Mouse (Mus musculus): ENCODE results near the gene Rgl1. TPM values are rescaled to one million over a fixed set of nuclear protein-coding genes. Genes with fewer than 3 reads are reported as not detected.

Gene Rgl1
- polyA plus RNA-seq, 1 experiment: 3.3 TPM

GRCm38 (mm10) chr1:152499802-152500201 lies 266.3 kb downstream of the Rgl1 start:
- WGBS: 66% methylated on average over 12 of the region's 12 CpGs
- no peaks in the 10 kb centered on the region for H3K27me3 ChIP-seq (ENCODE audit: control insufficient read depth, insufficient read depth, low read length)
- peaks cover 5% of the 10 kb centered on the region; the same call in 1 of the 2 replicates for H3K4me1 ChIP-seq (ENCODE audit: control insufficient read depth, insufficient read depth, insufficient read length, low read length)
- no peak for TF ChIP-seq CTCF (IDR thresholded peaks at IDR 0.05; ENCODE audit: extremely low read depth, insufficient read length, insufficient replicate concordance, low read depth, low read length)
- H3K27ac ChIP-seq (ENCODE audit: insufficient read depth, low read depth, low read length): no peak overlapping the region
- no peak overlapping the region for H3K4me3 ChIP-seq (ENCODE audit: low read depth, low read length)
- no peaks in the 10 kb centered on the region for H3K36me3 ChIP-seq (ENCODE audit: control insufficient read depth, insufficient read depth, low read length)

- H3K4me1 ChIP-seq (ENCODE audit: control insufficient read depth, insufficient read depth, insufficient read length, low read length): peaks cover 5% of the 10 kb centered on the region; the same call in 1 of the 2 replicates
- H3K36me3 ChIP-seq (ENCODE audit: control insufficient read depth, insufficient read depth, low read length): no peaks in the 10 kb centered on the region
- peak overlapping the region; percentile 44; the same call in 1 of the 2 replicates for H3K27ac ChIP-seq (ENCODE audit: insufficient read depth, low read depth, low read length)
- TF ChIP-seq POLR2A (IDR thresholded peaks at IDR 0.05; ENCODE audit: low read depth, low read length): no peak
- no peak for TF ChIP-seq CTCF (IDR thresholded peaks at IDR 0.05; ENCODE audit: extremely low read depth, insufficient read length, insufficient replicate concordance, low read depth, low read length)
- peak overlapping the region; percentile 43 for H3K4me3 ChIP-seq (ENCODE audit: low read depth, low read length)
- H3K27me3 ChIP-seq (ENCODE audit: control insufficient read depth, insufficient read depth, low read length): no peaks in the 10 kb centered on the region
- whole genome bisulfite sequencing: 10% methylated on average over 11 of the region's 11 CpGs
Measured at GRCm38 (mm10) chr1:152497581-152497980, 268.6 kb downstream of the Rgl1 start.

- no peak overlapping the region for H3K27ac ChIP-seq (ENCODE audit: insufficient read depth, low read depth, low read length)
- H3K4me3 ChIP-seq (ENCODE audit: low read depth, low read length): no peak overlapping the region
- TF ChIP-seq POLR2A (IDR thresholded peaks at IDR 0.05; ENCODE audit: low read depth, low read length): no peak
- no peak for TF ChIP-seq CTCF (IDR thresholded peaks at IDR 0.05; ENCODE audit: extremely low read depth, insufficient read length, insufficient replicate concordance, low read depth, low read length)
- no peaks in the 10 kb centered on the region for H3K36me3 ChIP-seq (ENCODE audit: control insufficient read depth, insufficient read depth, low read length)
- no peaks in the 10 kb centered on the region for H3K27me3 ChIP-seq (ENCODE audit: control insufficient read depth, insufficient read depth, low read length)
- 38% methylated on average over 2 of the region's 2 CpGs for WGBS
- peaks cover 5% of the 10 kb centered on the region; the same call in 1 of the 2 replicates for H3K4me1 ChIP-seq (ENCODE audit: control insufficient read depth, insufficient read depth, insufficient read length, low read length)
Measured at GRCm38 (mm10) chr1:152496831-152497230, 269.3 kb downstream of the Rgl1 start.

- H3K27me3 ChIP-seq (ENCODE audit: control insufficient read depth, insufficient read depth, low read length): no peaks in the 10 kb centered on the region
- WGBS: 86% methylated on average over 1 of the region's 1 CpGs
- H3K36me3 ChIP-seq (ENCODE audit: control insufficient read depth, insufficient read depth, low read length): no peaks in the 10 kb centered on the region
- peaks cover 1% of the 10 kb centered on the region; the same call in 1 of the 2 replicates for H3K4me1 ChIP-seq (ENCODE audit: control insufficient read depth, insufficient read depth, insufficient read length, low read length)
- H3K27ac ChIP-seq (ENCODE audit: insufficient read depth, low read depth, low read length): no peak overlapping the region
- no peak overlapping the region for H3K4me3 ChIP-seq (ENCODE audit: low read depth, low read length)
- TF ChIP-seq POLR2A (IDR thresholded peaks at IDR 0.05; ENCODE audit: low read depth, low read length) (no peak), CTCF (IDR thresholded peaks at IDR 0.05; ENCODE audit: extremely low read depth, insufficient read length, insufficient replicate concordance, low read depth, low read length) (no peak)
Measured at GRCm38 (mm10) chr1:152492258-152492657, 273.9 kb downstream of the Rgl1 start.

- TF ChIP-seq POLR2A (IDR thresholded peaks at IDR 0.05; ENCODE audit: low read depth, low read length) (no peak), CTCF (IDR thresholded peaks at IDR 0.05; ENCODE audit: extremely low read depth, insufficient read length, insufficient replicate concordance, low read depth, low read length) (no peak)
- WGBS: 95% methylated on average over 1 of the region's 1 CpGs
Measured at GRCm38 (mm10) chr1:152490842-152491241, 275.3 kb downstream of the Rgl1 start.

GRCm38 (mm10) chr1:152476126-152476525 lies 290.0 kb downstream of the Rgl1 start:
- WGBS: 76% methylated on average over 4 of the region's 4 CpGs
- no peaks in the 10 kb centered on the region for H3K4me1 ChIP-seq (ENCODE audit: control insufficient read depth, insufficient read depth, insufficient read length, low read length)
- H3K27me3 ChIP-seq (ENCODE audit: control insufficient read depth, insufficient read depth, low read length): no peaks in the 10 kb centered on the region
- H3K36me3 ChIP-seq (ENCODE audit: control insufficient read depth, insufficient read depth, low read length): no peaks in the 10 kb centered on the region
- no peak for TF ChIP-seq CTCF (IDR thresholded peaks at IDR 0.05; ENCODE audit: extremely low read depth, insufficient read length, insufficient replicate concordance, low read depth, low read length)
- TF ChIP-seq POLR2A (IDR thresholded peaks at IDR 0.05; ENCODE audit: low read depth, low read length): no peak
- no peak overlapping the region for H3K4me3 ChIP-seq (ENCODE audit: low read depth, low read length)
- H3K27ac ChIP-seq (ENCODE audit: insufficient read depth, low read depth, low read length): no peak overlapping the region

More at GRCm38 (mm10) chr1:152490842-152491241, 275.3 kb downstream of the Rgl1 start:
- Histone ChIP-seq H3K27ac (ENCODE audit: insufficient read depth, low read depth, low read length) (no peak overlapping the region), H3K27me3 (ENCODE audit: control insufficient read depth, insufficient read depth, low read length) (no peaks in the 10 kb centered on the region), H3K4me3 (ENCODE audit: low read depth, low read length) (no peak overlapping the region), H3K4me1 (ENCODE audit: control insufficient read depth, insufficient read depth, insufficient read length, low read length) (no peaks in the 10 kb centered on the region), H3K36me3 (ENCODE audit: control insufficient read depth, insufficient read depth, low read length) (no peaks in the 10 kb centered on the region)

- Histone ChIP-seq H3K4me1 (ENCODE audit: control insufficient read depth, insufficient read depth, insufficient read length, low read length) (no peaks in the 10 kb centered on the region), H3K36me3 (ENCODE audit: control insufficient read depth, insufficient read depth, low read length) (no peaks in the 10 kb centered on the region)
- WGBS: 81% methylated on average over 9 of the region's 9 CpGs
Measured at GRCm38 (mm10) chr1:152468443-152468842, 297.7 kb downstream of the Rgl1 start.

More at GRCm38 (mm10) chr1:152468443-152468842, 297.7 kb downstream of the Rgl1 start:
- TF ChIP-seq POLR2A (IDR thresholded peaks at IDR 0.05; ENCODE audit: low read depth, low read length) (no peak), CTCF (IDR thresholded peaks at IDR 0.05; ENCODE audit: extremely low read depth, insufficient read length, insufficient replicate concordance, low read depth, low read length) (no peak)
- Histone ChIP-seq H3K4me3 (ENCODE audit: low read depth, low read length) (no peak overlapping the region), H3K27me3 (ENCODE audit: control insufficient read depth, insufficient read depth, low read length) (no peaks in the 10 kb centered on the region), H3K27ac (ENCODE audit: insufficient read depth, low read depth, low read length) (no peak overlapping the region)

Other genes with a start within 250 kb of the Rgl1 start
- gene Apobec4, start 15.8 kb downstream of the Rgl1 start, polyA plus RNA-seq (2012; rRNA removed): not detected in 2 replicates
- gene Arpc5, start 191 bp upstream of the Rgl1 start, polyA plus RNA-seq (2012; rRNA removed): 76.3 and 102 TPM in 2 replicates
- gene Ncf2, start 33.8 kb upstream of the Rgl1 start, polyA plus RNA-seq (2012; rRNA removed): 3.0 and 5.4 TPM in 2 replicates
- 11.1 and 23.5 TPM in 2 replicates for gene Smg7, start 136.3 kb upstream of the Rgl1 start, polyA plus RNA-seq (2012; rRNA removed)
- gene Nmnat2, start 188.6 kb upstream of the Rgl1 start, polyA plus RNA-seq (2012; rRNA removed): 0.35 and 0.81 TPM in 2 replicates